Mouse (Mus musculus) brain, embryonic 14.5 days (tissue): ENCODE results near the gene Pip5kl1.

Experiments
- CTCF ChIP-seq: fragments of 200-500 bp; IDR thresholded peaks from 2 replicates; pipeline ENCODE4 v1.5.1; 2012; ENCODE audit warnings: inconsistent platforms, mild to moderate bottlenecking, moderate library complexity, borderline replicate concordance; ENCODE audit not compliant: insufficient read depth, insufficient read length; ENCODE audit errors: extremely low read depth
- POLR2A ChIP-seq: fragments of 200-500 bp; IDR thresholded peaks from 2 replicates; pipeline ENCODE4 v1.6.1; 2012; ENCODE audit warnings: mild to moderate bottlenecking, inconsistent platforms, borderline replicate concordance; ENCODE audit not compliant: poor library complexity, insufficient read depth, insufficient read length, severe bottlenecking; ENCODE audit errors: extremely low read depth

GRCm38 (mm10) chr2:32608778-32609435 is 34.3 kb downstream of the Pip5kl1 start:
- TF ChIP-seq CTCF (no peak), POLR2A (no peak)
